Mouse (Mus musculus) spleen, postnatal 10 days (tissue): ENCODE results near the gene Scarb2.
"Not testable (repeated sequence)": the region's sequence is repeated elsewhere in the genome, so short reads cannot be mapped to it uniquely, and the experiment has no call there.

Source experiments
- DNase-seq, 2 experiments: peaks; one replicate each; pipeline ENCODE4 v3.0.0; 2021 to 2022; ENCODE audit warnings: low spot score in 2 of 2

Gene Scarb2

GRCm38 (mm10) chr5:92506733-92507132, at the start of gene Scarb2:
Scarb2 (minus strand) TSS chr5:92506833.
- no peak for DNase-seq

GRCm38 (mm10) chr5:92555905-92556304, 49.3 kb upstream of the Scarb2 start:
- no peak for DNase-seq

- DNase-seq: no peak
Observed at GRCm38 (mm10) chr5:92554891-92555511, 48.4 kb upstream of the Scarb2 start, which contains the start of gene Fam47e. Fam47e (plus strand) TSS chr5:92555069.

DNA sequence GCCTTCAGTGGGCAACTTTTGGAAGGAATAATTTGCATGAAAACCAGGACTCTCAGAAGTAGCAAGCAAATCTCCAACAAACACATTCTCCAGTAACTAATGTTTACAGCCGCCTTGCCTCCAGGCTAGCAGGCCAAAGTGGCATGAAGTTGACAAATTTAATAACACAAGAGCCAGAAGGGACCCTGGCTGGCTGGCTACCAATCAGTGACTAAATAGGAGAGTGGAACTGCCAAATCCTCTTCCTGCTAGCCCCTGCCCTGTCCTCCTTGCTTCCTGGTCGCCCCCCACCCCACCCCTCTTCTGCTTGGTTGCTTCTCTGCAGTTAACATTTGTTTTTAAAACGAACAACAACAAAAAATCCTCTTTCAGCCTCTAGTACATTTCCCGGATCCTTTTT, 47.8 kb upstream of the Scarb2 start:
- DNase-seq: no peak

GRCm38 (mm10) chr5:92553939-92554338, 47.3 kb upstream of the Scarb2 start:
- peak; percentile 14 to 49 for DNase-seq

DNA sequence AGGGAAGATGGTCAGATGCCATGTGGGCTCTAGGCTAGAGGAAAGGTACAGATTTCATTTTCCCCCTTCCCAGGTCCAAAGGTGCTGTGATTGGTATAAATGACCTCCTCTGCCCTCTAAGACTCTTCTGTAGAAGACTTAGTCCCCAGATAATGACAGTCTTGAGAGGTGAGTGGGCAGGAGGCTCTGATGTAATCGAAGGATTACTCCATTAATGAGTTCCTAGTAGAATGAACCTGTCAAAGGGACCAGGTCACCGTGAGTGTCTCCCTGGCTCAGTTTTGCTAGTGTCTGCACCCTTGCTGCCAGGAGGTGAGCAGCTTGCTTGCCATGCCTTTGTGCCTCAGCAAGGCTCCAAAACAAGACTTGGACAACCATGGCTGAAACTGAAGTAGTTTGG, 46.0 kb upstream of the Scarb2 start:
- no peak for DNase-seq

DNA sequence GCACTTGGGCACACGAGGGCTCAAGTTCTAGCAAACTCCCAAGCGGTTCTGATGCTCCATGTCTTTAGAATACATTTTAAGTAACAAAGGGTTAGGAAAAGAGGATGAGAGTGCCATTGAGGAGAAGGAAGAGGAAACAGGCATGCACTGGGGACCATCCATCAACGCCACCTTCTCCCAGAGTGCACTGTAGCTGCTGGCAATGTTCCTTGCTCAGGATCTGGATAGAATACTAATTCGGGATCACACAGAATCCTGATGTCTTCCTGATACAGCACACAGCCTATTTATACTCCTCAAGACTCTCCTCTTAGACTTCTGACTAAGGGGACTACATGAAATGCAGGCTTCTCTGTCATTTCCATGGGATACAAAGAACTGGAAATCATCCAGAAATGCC, 33.1 kb upstream of the Scarb2 start:
- no peak for DNase-seq

- peak in 1 of 2 experiments; percentile 36 for DNase-seq
Observed at GRCm38 (mm10) chr5:92524821-92525258, 18.2 kb upstream of the Scarb2 start.

DNA sequence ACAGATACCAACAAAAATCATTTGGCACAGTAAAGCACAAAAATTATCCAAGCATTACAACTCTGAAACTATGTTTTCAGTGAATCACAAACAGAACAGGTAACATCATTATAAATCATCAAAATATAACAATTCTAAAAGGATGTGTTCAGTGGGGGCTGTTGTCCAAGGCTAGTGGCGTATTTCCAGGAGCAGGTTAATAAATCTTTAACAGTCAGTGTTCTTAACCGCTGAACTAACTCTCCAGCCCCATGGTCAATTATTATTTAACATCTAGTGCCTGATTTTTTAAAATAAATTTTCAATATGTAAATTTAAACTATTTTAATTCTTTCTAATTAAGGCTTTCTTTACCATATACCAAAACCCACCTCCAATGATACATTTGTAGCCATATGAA, 14.5 kb upstream of the Scarb2 start:
- DNase-seq: not testable (repeated sequence)

DNA sequence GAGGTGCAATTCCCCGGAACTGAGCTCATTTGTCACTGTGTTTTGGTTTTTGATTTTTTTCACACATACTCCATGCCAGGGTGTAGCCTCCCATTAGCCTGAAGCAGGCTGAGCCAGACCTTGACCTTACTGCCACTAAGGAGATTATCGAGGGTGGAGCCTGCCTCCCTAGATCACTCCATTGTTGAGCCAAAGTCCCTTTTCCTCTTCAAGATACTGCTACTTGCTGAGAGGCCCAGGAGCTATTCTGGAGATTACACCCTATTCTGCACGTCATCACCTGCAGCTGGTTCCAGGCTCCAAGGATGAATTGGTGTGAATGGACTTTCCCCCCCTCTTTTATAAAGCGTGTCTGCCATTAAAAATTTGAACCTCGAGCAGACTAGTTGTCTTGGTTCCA, 5.4 kb upstream of the Scarb2 start:
- DNase-seq: no peak

DNA sequence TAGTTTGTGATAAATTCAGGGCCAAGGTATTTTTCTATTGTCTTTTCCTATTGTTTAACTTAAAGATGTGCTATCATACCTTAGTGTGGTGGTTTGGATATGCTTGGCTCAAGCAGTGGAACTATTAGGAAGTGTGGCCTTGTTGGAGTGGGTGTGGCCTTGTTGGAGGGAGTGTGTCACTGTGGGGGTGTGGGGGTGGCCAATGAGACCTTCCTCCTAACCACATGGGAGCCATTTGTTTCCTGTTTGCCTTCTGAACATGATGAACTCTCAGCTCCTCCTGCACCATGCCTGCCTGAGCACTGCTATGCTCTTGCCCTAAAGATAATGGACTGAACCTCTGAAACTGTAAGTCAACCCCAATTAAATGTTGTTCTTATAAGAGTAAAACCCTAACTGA, 4.6 kb upstream of the Scarb2 start:
- peak in 1 of 2 experiments; percentile 42 for DNase-seq

DNA sequence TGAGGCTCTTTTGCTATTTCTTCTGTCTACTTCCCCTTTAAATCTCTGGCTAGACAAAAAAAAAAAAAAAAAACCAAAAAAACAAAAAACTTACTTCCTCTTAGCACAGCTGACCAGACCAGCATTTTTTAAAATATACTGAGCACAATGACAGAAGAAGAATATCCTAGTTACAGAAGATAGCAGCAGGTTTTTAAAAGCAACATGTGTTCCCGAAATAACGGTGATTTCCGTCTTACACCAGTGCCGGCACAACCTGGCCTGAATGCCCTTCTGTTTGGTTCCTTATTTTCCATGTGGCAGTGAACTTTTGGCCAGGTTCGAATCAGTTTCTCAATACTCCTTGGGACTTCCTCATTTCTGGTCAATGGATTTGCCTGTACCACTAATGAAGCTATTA, 2.2 kb upstream of the Scarb2 start:
- no peak for DNase-seq

GRCm38 (mm10) chr5:92506301-92506729, 318 bp downstream of the Scarb2 start:
- DNase-seq: peak in 1 of 2 experiments; percentile 49

DNA sequence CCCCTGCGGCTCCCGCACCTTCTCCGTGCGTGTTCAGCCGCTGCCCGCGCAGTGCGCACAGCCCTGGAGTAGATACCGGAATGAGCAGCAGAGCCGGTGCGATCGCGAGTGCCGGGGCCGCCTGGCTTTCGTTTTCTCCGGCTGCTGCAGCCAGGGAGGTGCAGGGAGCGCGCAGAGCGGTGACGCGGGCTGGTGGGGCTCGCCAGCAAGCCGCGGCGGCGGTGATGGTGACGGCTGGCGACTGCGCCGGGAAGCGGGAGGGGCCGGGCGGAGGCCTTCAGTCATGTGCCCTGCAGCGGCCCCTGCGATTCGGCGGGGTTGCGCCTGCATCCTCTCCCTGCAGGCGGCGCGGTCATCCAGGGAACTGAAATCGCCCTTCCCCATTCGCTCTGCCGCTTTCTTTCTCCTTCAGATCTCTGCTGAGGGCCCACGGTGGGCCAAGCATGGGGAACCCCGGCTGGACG, 1.2 kb downstream of the Scarb2 start:
- peak; percentile 82 to 92 for DNase-seq

GRCm38 (mm10) chr5:92504676-92505400, 1.8 kb downstream of the Scarb2 start:
- DNase-seq: peak; percentile 47 to 51

DNA sequence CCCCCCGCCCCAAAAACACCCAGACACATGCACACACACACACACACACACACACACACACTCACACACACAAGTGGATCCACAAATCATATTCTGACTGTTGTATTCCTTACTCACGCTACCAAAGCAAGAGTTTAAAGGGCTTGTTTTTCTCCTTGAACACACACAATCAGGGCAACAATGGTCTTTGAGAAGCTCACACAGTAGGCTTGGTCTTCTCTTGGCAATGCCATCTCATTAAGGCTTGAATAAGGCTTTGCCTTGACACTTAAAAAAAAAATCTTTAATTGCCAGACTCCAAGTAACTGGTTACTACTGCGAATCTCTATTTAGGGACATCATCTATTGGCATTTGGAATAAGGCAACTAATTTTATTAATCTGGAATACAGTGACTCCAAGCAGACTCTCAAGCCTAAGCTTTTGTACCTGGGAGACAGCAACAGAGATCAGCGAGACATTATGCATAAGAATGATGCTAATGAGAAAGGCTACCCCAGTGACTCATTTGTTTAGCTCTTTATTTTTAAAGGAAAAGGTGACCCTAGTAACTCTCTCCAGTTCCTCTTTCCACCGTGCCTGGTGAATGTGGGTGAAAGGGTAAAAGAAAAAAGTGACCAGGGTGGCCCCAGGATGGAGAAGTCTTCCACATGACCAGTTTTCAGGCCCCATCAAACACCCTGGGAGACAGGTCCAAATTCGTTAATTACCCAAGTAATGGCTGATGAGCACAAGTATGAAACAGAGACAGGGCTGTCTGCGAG, 2.6 kb downstream of the Scarb2 start:
- no peak for DNase-seq

DNA sequence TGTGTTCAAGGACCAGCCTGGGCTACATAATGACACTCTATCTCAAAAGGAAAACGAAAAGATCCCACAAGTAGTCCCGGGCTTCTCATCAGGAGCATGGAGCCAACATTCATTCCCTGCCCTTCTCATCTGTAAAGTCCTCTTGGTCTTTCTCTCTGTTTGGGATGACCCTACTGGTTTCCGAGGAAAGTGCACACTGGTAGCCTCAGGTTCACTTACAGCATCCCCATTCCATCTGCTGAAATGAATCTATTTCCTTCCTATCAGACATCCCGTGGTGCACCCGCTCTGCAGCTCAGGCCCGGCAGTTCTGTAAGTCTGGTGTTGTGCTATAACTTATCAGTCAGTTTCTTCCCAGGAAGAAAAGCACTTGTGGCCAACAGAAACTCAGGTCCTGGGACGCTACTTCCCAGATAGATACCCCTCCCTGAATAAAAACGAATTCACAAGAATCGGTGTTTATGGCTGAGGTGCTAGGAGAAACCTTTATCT, 3.2 kb downstream of the Scarb2 start:
- DNase-seq: peak in 1 of 2 experiments; percentile 26

DNA sequence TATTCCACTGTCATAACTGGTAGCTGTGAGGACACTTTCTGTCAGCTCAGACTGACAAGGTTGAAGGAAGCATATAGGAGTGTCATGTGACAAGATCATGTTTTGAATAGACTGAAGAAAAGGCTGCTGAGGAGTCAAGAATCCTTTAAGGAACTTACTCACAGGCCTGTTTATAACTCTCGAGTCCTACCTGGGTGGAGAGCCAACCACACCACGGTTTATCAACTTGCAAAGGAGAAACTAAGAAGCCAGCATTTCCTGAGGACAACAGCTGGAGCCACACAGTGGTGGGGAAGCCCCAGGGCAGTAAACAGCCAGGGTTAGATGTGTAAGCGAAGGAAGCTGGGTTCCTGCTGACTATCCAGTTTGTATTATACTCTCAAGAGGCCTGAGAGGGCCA, 7.3 kb downstream of the Scarb2 start:
- DNase-seq: no peak

- DNase-seq: peak in 1 of 2 experiments; percentile 2
Observed at GRCm38 (mm10) chr5:92498661-92499060, 8.0 kb downstream of the Scarb2 start.

DNA sequence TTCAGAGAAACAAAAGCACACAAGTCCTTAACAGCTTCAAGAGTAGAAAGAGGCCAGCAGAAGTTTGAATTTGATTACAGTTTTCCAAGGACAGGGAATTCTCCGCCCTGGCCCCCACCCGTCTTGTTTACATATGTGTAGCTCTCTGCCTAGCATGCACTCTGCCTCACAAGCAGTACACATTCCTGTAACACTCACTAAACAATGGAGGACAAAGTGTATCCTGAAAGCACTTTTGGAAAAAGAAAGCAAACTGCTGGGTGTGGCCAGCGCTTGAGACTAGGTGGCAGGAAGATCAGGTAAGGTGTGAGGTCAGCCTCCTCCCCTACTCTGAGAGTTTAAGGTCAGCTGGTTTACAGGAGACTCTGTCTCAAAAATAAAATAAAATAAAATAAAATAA, 8.4 kb downstream of the Scarb2 start:
- DNase-seq: peak in 1 of 2 experiments; percentile 7

- DNase-seq: peak in 1 of 2 experiments; percentile 7
Observed at GRCm38 (mm10) chr5:92495771-92496409, 10.7 kb downstream of the Scarb2 start.

DNA sequence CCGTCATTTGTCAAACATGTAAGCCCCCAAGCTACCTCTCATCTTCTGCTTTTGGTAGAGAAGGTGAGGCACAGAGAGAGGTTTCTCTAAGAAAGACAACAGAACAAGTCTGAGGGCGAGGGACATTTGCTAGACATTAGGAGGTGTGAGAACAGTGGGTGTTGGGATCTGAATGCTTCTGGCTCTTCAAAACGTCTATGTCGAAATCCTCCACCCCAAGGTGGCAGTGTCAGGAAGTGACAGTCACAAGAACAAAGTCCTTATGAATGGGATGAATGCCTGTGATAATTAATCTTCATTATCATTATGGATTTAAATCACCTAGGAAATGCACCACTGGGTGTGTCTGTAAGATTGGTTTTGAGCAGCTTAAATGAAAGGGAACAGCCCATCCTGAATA, 11.3 kb downstream of the Scarb2 start:
- no peak for DNase-seq
